ENCODE assay signal across 14 mouse cellular contexts in genomic region chr8:109407913-109408312, GRCm38 (mm10).
DNase-seq lines count a peak whose midpoint lies in the region; ATAC-seq and TF ChIP-seq lines count a peak whose summit lies in the region.
"Had no signal": no experiment of that assay in that cellular context is flagged by ENCODE, and none has a peak within 500 bp of the region (broad histone marks: within the 10 kb centered on the region; RNA-seq: fewer than 3 reads in every experiment).

No protein-coding gene starts in this region.

- DNase-seq in hindbrain, postnatal 0 days (ENCODE audit: low spot score) = peak; percentile 34
- DNase-seq in hindbrain, embryonic 14.5 days (ENCODE audit: low spot score) = no peak
- peak; percentile 82 for DNase-seq in midbrain, embryonic 11.5 days (ENCODE audit: low spot score, missing footprints)
- peak; percentile 4 for DNase-seq in MEL (ENCODE audit: low read depth, low spot score)
- DNase-seq in liver, postnatal 0 days = peak; percentile 20
- no peak for DNase-seq in adrenal gland, postnatal 14 days
- no peak for DNase-seq in layer of hippocampus, postnatal 14 days (ENCODE audit: low spot score in 2 of 2)
- DNase-seq: heart, adult 2 months; thymus, postnatal 25 days had no signal

- no peaks in the 10 kb centered on the region for H3K4me1 ChIP-seq in hindbrain, postnatal 0 days (ENCODE audit: insufficient read depth, low read length)
- no peaks in the 10 kb centered on the region for H3K4me1 ChIP-seq in hindbrain, embryonic 14.5 days (replicated peaks; ENCODE audit: control insufficient read depth, insufficient read depth, low read length)
- no peaks in the 10 kb centered on the region for H3K4me1 ChIP-seq in midbrain, embryonic 11.5 days (ENCODE audit: control insufficient read depth, insufficient read depth, low read length)
- H3K4me1 ChIP-seq in midbrain, embryonic 15.5 days = no peaks in the 10 kb centered on the region
- no peaks in the 10 kb centered on the region for H3K4me1 ChIP-seq in MEL (ENCODE audit: control insufficient read depth in 1 of 2, insufficient read depth in 2 of 2, low read length in 2 of 2)
- H3K4me1 ChIP-seq in liver, postnatal 0 days (ENCODE audit: insufficient read depth) = no peaks in the 10 kb centered on the region
- H3K4me1 ChIP-seq: kidney, embryonic 15.5 days; limb, embryonic 13.5 days had no signal

- H3K27ac ChIP-seq in hindbrain, postnatal 0 days = no peak overlapping the region
- no peak overlapping the region for H3K27ac ChIP-seq in hindbrain, embryonic 14.5 days
- H3K27ac ChIP-seq in midbrain, embryonic 11.5 days (ENCODE audit: low read depth, low read length) = no peak overlapping the region
- no peak overlapping the region for H3K27ac ChIP-seq in midbrain, embryonic 15.5 days
- H3K27ac ChIP-seq in MEL (ENCODE audit: control insufficient read depth, low read depth, low read length) = no peak overlapping the region
- no peak overlapping the region for H3K27ac ChIP-seq in liver, postnatal 0 days (ENCODE audit: low read depth)
- H3K27ac ChIP-seq: heart, adult 2 months; kidney, embryonic 15.5 days; limb, embryonic 13.5 days; macrophage had no signal

- TF ChIP-seq CTCF in hindbrain, postnatal 0 days (IDR thresholded peaks at IDR 0.05; ENCODE audit: low read depth) = peak; percentile 47
- 0 out of 6 replicates have a peak, but pooled peaks of 1 of the 3 experiments have one; percentile 11 for TF ChIP-seq CTCF in MEL (IDR thresholded peaks at IDR 0.05 in 2 of 3, conservative IDR thresholded peaks at IDR 0.05 in 1 of 3; ENCODE audit: control insufficient read depth in 1 of 3, insufficient read depth in 1 of 3, low read depth in 2 of 3, low read length in 3 of 3, poor library complexity in 1 of 3, severe bottlenecking in 1 of 3)
- peak; percentile 28; the same call in 1 of the 2 replicates for TF ChIP-seq CTCF in liver, postnatal 0 days (IDR thresholded peaks at IDR 0.05; ENCODE audit: low read depth)

- H3K9me3 ChIP-seq in hindbrain, postnatal 0 days (ENCODE audit: low read length) = no peaks in the 10 kb centered on the region
- no peaks in the 10 kb centered on the region for H3K9me3 ChIP-seq in hindbrain, embryonic 14.5 days (ENCODE audit: control insufficient read depth, low read length)
- no peaks in the 10 kb centered on the region for H3K9me3 ChIP-seq in midbrain, embryonic 11.5 days (ENCODE audit: control insufficient read depth, low read length)
- no peaks in the 10 kb centered on the region for H3K9me3 ChIP-seq in midbrain, embryonic 15.5 days
- no peaks in the 10 kb centered on the region for H3K9me3 ChIP-seq in MEL (replicated peaks; ENCODE audit: insufficient read depth, low read length)
- no peaks in the 10 kb centered on the region for H3K9me3 ChIP-seq in liver, postnatal 0 days (ENCODE audit: low read length)
- H3K9me3 ChIP-seq: kidney, embryonic 15.5 days; limb, embryonic 13.5 days had no signal

- ATAC-seq in hindbrain, postnatal 0 days = no peak
- ATAC-seq in hindbrain, embryonic 14.5 days (ENCODE audit: low FRiP score) = no peak
- no peak for ATAC-seq in midbrain, embryonic 11.5 days (ENCODE audit: low FRiP score)
- no peak for ATAC-seq in midbrain, embryonic 15.5 days (replicated peaks)
- ATAC-seq in liver, postnatal 0 days = no peak

- H3K4me3 ChIP-seq in hindbrain, postnatal 0 days (ENCODE audit: low read length) = no peak overlapping the region
- H3K4me3 ChIP-seq in hindbrain, embryonic 14.5 days (replicated peaks; ENCODE audit: low read length) = no peak overlapping the region
- no peak overlapping the region for H3K4me3 ChIP-seq in midbrain, embryonic 11.5 days (ENCODE audit: low read depth, low read length)
- H3K4me3 ChIP-seq in midbrain, embryonic 15.5 days = no peak overlapping the region
- H3K4me3 ChIP-seq in MEL (ENCODE audit: control insufficient read depth in 1 of 2, insufficient read depth in 1 of 2, low read depth in 2 of 2, low read length in 2 of 2) = no peak overlapping the region
- H3K4me3 ChIP-seq in liver, postnatal 0 days (ENCODE audit: low read depth, low read length) = no peak overlapping the region
- H3K4me3 ChIP-seq: heart, adult 2 months; kidney, embryonic 15.5 days; limb, embryonic 13.5 days; myocyte had no signal

- TF ChIP-seq POLR2A in MEL (IDR thresholded peaks at IDR 0.05; ENCODE audit: control insufficient read depth in 1 of 2, insufficient read depth in 1 of 2, low read depth in 1 of 2, low read length in 2 of 2, poor library complexity in 1 of 2) = no peak

- no peak overlapping the region for H3K4me2 ChIP-seq in hindbrain, postnatal 0 days (ENCODE audit: low read depth, low read length)
- H3K4me2 ChIP-seq in hindbrain, embryonic 14.5 days (replicated peaks) = no peak overlapping the region
- H3K4me2 ChIP-seq in midbrain, embryonic 11.5 days = no peak overlapping the region
- H3K4me2 ChIP-seq in midbrain, embryonic 15.5 days = no peak overlapping the region
- no peak overlapping the region for H3K4me2 ChIP-seq in liver, postnatal 0 days (ENCODE audit: low read depth, low read length)
- H3K4me2 ChIP-seq: kidney, embryonic 15.5 days; limb, embryonic 13.5 days had no signal

- no peaks in the 10 kb centered on the region for H3K36me3 ChIP-seq in hindbrain, postnatal 0 days (ENCODE audit: insufficient read depth, low read length)
- no peaks in the 10 kb centered on the region for H3K36me3 ChIP-seq in hindbrain, embryonic 14.5 days (replicated peaks; ENCODE audit: control insufficient read depth, insufficient read depth)
- H3K36me3 ChIP-seq in midbrain, embryonic 11.5 days (ENCODE audit: control insufficient read depth, insufficient read depth, low read length) = no peaks in the 10 kb centered on the region
- no peaks in the 10 kb centered on the region for H3K36me3 ChIP-seq in midbrain, embryonic 15.5 days (replicated peaks)
- H3K36me3 ChIP-seq in MEL (ENCODE audit: control insufficient read depth in 1 of 2, insufficient read depth in 2 of 2, low read length in 2 of 2) = no peaks in the 10 kb centered on the region
- no peaks in the 10 kb centered on the region for H3K36me3 ChIP-seq in liver, postnatal 0 days (replicated peaks; ENCODE audit: insufficient read depth, low read length)
- H3K36me3 ChIP-seq: kidney, embryonic 15.5 days; limb, embryonic 13.5 days had no signal

- no peaks in the 10 kb centered on the region for H3K27me3 ChIP-seq in hindbrain, postnatal 0 days (ENCODE audit: insufficient read depth, low read length)
- no peaks in the 10 kb centered on the region for H3K27me3 ChIP-seq in hindbrain, embryonic 14.5 days (ENCODE audit: control insufficient read depth, insufficient read depth, low read length)
- no peaks in the 10 kb centered on the region for H3K27me3 ChIP-seq in midbrain, embryonic 11.5 days (ENCODE audit: control insufficient read depth, insufficient read depth, low read length)
- no peaks in the 10 kb centered on the region for H3K27me3 ChIP-seq in midbrain, embryonic 15.5 days (replicated peaks)
- H3K27me3 ChIP-seq in MEL (ENCODE audit: control insufficient read depth in 1 of 2, insufficient read depth in 2 of 2, low read length in 2 of 2) = no peaks in the 10 kb centered on the region
- H3K27me3 ChIP-seq in liver, postnatal 0 days (ENCODE audit: insufficient read depth, low read length) = no peaks in the 10 kb centered on the region
- H3K27me3 ChIP-seq: limb, embryonic 13.5 days had no signal

- no peak for TF ChIP-seq RAD21 in MEL (IDR thresholded peaks at IDR 0.05; ENCODE audit: low read depth, low read length)

- no peak overlapping the region for H3K9ac ChIP-seq in hindbrain, postnatal 0 days (replicated peaks; ENCODE audit: low read length)
- no peak overlapping the region for H3K9ac ChIP-seq in hindbrain, embryonic 14.5 days
- no peak overlapping the region for H3K9ac ChIP-seq in midbrain, embryonic 11.5 days (ENCODE audit: low read length)
- no peak overlapping the region for H3K9ac ChIP-seq in midbrain, embryonic 15.5 days
- H3K9ac ChIP-seq in MEL (ENCODE audit: control insufficient read depth, low read depth, low read length, poor library complexity, severe bottlenecking) = no peak overlapping the region
- H3K9ac ChIP-seq in liver, postnatal 0 days (replicated peaks) = no peak overlapping the region
- H3K9ac ChIP-seq: kidney, embryonic 15.5 days; limb, embryonic 13.5 days had no signal

- 56% methylated on average over 5 of the region's 5 CpGs for WGBS in hindbrain, postnatal 0 days
- WGBS in hindbrain, embryonic 14.5 days = 63% methylated on average over 5 of the region's 5 CpGs
- WGBS in midbrain, embryonic 11.5 days = 53% methylated on average over 5 of the region's 5 CpGs
- WGBS in midbrain, embryonic 15.5 days = 56% methylated on average over 5 of the region's 5 CpGs
- WGBS in liver, postnatal 0 days (ENCODE audit: insufficient replicate concordance) = 54% methylated on average over 5 of the region's 5 CpGs

- no peak for TF ChIP-seq EP300 in MEL (IDR thresholded peaks at IDR 0.05; ENCODE audit: low read depth in 1 of 2, low read length in 2 of 2)
- no peak for TF ChIP-seq EP300 in liver, postnatal 0 days (IDR thresholded peaks at IDR 0.05; ENCODE audit: low read depth)

- no peaks in the 10 kb centered on the region for H3K79me2 ChIP-seq in MEL (ENCODE audit: control insufficient read depth, insufficient read depth, low read length, poor library complexity)

TF ChIP-seq in MEL, 35 proteins besides CTCF, POLR2A, EP300 and RAD21 (continues in another document):
- TF ChIP-seq CHD1 (IDR thresholded peaks at IDR 0.05; ENCODE audit: low read depth, low read length) (no peak), TAL1 (IDR thresholded peaks at IDR 0.05; ENCODE audit: low read length) (no peak), ZNF384 (IDR thresholded peaks at IDR 0.05; ENCODE audit: low read depth, low read length) (no peak), BHLHE40 (IDR thresholded peaks at IDR 0.05; ENCODE audit: borderline replicate concordance, low read depth, low read length) (no peak), MEF2A (IDR thresholded peaks at IDR 0.05; ENCODE audit: extremely low read depth, insufficient replicate concordance, low read depth, low read length, poor library complexity, severe bottlenecking) (no peak), MAX (IDR thresholded peaks at IDR 0.05; ENCODE audit: low read length) (no peak), ZC3H11A (IDR thresholded peaks at IDR 0.05; ENCODE audit: low read depth, low read length) (no peak), POLR2AphosphoS5 (IDR thresholded peaks at IDR 0.05; ENCODE audit: borderline replicate concordance, low read depth, low read length) (no peak), UBTF (IDR thresholded peaks at IDR 0.05; ENCODE audit: borderline replicate concordance, insufficient read depth, low read depth, low read length) (no peak), NELFE (IDR thresholded peaks at IDR 0.05; ENCODE audit: low read depth, low read length) (no peak), MXI1 (IDR thresholded peaks at IDR 0.05; ENCODE audit: low read depth, low read length) (no peak), MAFK (IDR thresholded peaks at IDR 0.05; ENCODE audit: borderline replicate concordance, low read depth, low read length) (no peak), E2F4 (IDR thresholded peaks at IDR 0.05; ENCODE audit: borderline replicate concordance, low read depth, low read length) (no peak), USF2 (IDR thresholded peaks at IDR 0.05; ENCODE audit: borderline replicate concordance in 1 of 2, insufficient read depth in 1 of 2, low read depth in 1 of 2, low read length in 2 of 2) (no peak), SIN3A (IDR thresholded peaks at IDR 0.05; ENCODE audit: low read length) (no peak)

Comparison
In these comparisons a context has a peak if more than half of its experiments do, and no peak if none do; other contexts are left out.
1. DNase-seq: peak in hindbrain, postnatal 0 days (single experiment), midbrain, embryonic 11.5 days (single experiment), MEL (single experiment) and liver, postnatal 0 days (single experiment); none in hindbrain, embryonic 14.5 days (single experiment), adrenal gland, postnatal 14 days (single experiment) and layer of hippocampus, postnatal 14 days (0 of 2).